Mouse (Mus musculus) neural tube, embryonic 14.5 days (tissue): ENCODE measurements around the gene Il17rb. TPM values are rescaled to one million over a fixed set of nuclear protein-coding genes. Genes with fewer than 3 reads are reported as not detected.

Experiments
- ATAC-seq: fragments of 200-750 bp; cut with Nextera tagmentation; 2 replicates; pipeline ENCODE4 v1.8.0; 2017; ENCODE audit warnings: low read depth, mild to moderate bottlenecking, moderate TSS enrichment, moderate library complexity
- H3K27ac ChIP-seq: fragments of 300-500 bp; sonication (generic); 2 replicates; pipeline ENCODE4 v1.5.1; 2014; ENCODE audit warnings: low read depth, mild to moderate bottlenecking, control low read depth, low read length, moderate library complexity, mixed read lengths
- H3K27me3 ChIP-seq: fragments of 300-500 bp; sonication (generic); 2 replicates; pipeline ENCODE4 v1.6.1; 2014; ENCODE audit warnings: low read length; ENCODE audit not compliant: control insufficient read depth, insufficient read depth
- H3K36me3 ChIP-seq: fragments of 300-500 bp; sonication (generic); 2 replicates; pipeline ENCODE4 v1.6.1; 2014; ENCODE audit warnings: low read length, mixed read lengths; ENCODE audit not compliant: control insufficient read depth, insufficient read depth
- H3K4me1 ChIP-seq: fragments of 300-500 bp; sonication (generic); 2 replicates; pipeline ENCODE4 v1.6.1; 2014; ENCODE audit warnings: low read length; ENCODE audit not compliant: control insufficient read depth, insufficient read depth
- H3K4me2 ChIP-seq: fragments of 300-500 bp; sonication (generic); 2 replicates; pipeline ENCODE4 v1.6.1; 2014; ENCODE audit warnings: mild to moderate bottlenecking, low read depth, low read length, control low read depth
- H3K4me3 ChIP-seq: fragments of 300-500 bp; sonication (generic); 2 replicates; pipeline ENCODE4 v1.5.1; 2014; ENCODE audit warnings: low read depth, low read length, control low read depth, mixed read lengths
- H3K9ac ChIP-seq: fragments of 300-500 bp; sonication (generic); replicated peaks from 2 replicates; pipeline ENCODE4 v1.6.1; 2014; ENCODE audit warnings: low read depth, mild to moderate bottlenecking, control low read depth, low read length, mixed read lengths
- H3K9me3 ChIP-seq: fragments of 300-500 bp; sonication (generic); 2 replicates; pipeline ENCODE4 v1.6.1; 2016; ENCODE audit warnings: low read length; ENCODE audit not compliant: control insufficient read depth
- WGBS: fragments of 180-500 bp; shearing (Covaris S2); extraction: QIAGEN DNeasy Blood & Tissue Kit; methylation state at CpG from one replicate; pipeline ENCODE4 v1.1.7; 2014; 5-methylcytosine and 5-hydroxymethylcytosine counted together
- polyA plus RNA-seq: library from polyadenylated mRNA; unstranded; fragments of >200 nt; fragmentation: Nextera tagmentation; extraction: Ambion mirVana; gene quantifications from 2 replicates; pipeline ENCODE4 v1.2.1, GENCODE M21; 2014

Gene Il17rb
- polyA plus RNA-seq, 1 experiment from 2014 or later = 1.6 TPM

GRCm38 (mm10) chr14:30019375-30019774 lies 10.7 kb upstream of the Il17rb start:
- H3K4me3 ChIP-seq = no peak overlapping the region
- no peak overlapping the region for H3K9ac ChIP-seq
- ATAC-seq = no peak
- H3K4me2 ChIP-seq = no peak overlapping the region
- no peak overlapping the region for H3K27ac ChIP-seq
- H3K4me1 ChIP-seq = no peaks in the 10 kb centered on the region
- WGBS = 92% methylated on average over 8 of the region's 8 CpGs
- H3K27me3 ChIP-seq = no peaks in the 10 kb centered on the region
- H3K9me3 ChIP-seq = no peaks in the 10 kb centered on the region
- H3K36me3 ChIP-seq = no peaks in the 10 kb centered on the region

GRCm38 (mm10) chr14:30018846-30019245 lies 10.2 kb upstream of the Il17rb start:
- ATAC-seq = no peak

GRCm38 (mm10) chr14:30018463-30018801 lies 9.7 kb upstream of the Il17rb start:
- H3K9ac ChIP-seq = no peak overlapping the region
- H3K4me2 ChIP-seq = no peak overlapping the region
- H3K27me3 ChIP-seq = no peaks in the 10 kb centered on the region
- no peaks in the 10 kb centered on the region for H3K9me3 ChIP-seq
- H3K36me3 ChIP-seq = no peaks in the 10 kb centered on the region
- no peak overlapping the region for H3K27ac ChIP-seq
- no peaks in the 10 kb centered on the region for H3K4me1 ChIP-seq
- 100% methylated on average over 4 of the region's 4 CpGs for WGBS
- no peak overlapping the region for H3K4me3 ChIP-seq
- ATAC-seq = no peak

More at GRCm38 (mm10) chr14:30018846-30019245, 10.2 kb upstream of the Il17rb start:
- Histone ChIP-seq H3K27ac (no peak overlapping the region), H3K9me3 (no peaks in the 10 kb centered on the region), H3K9ac (no peak overlapping the region), H3K36me3 (no peaks in the 10 kb centered on the region), H3K4me2 (no peak overlapping the region), H3K4me3 (no peak overlapping the region), H3K27me3 (no peaks in the 10 kb centered on the region), H3K4me1 (no peaks in the 10 kb centered on the region)
- 97% methylated on average over 6 of the region's 6 CpGs for WGBS

GRCm38 (mm10) chr14:30017794-30018462 lies 9.2 kb upstream of the Il17rb start:
- no peaks in the 10 kb centered on the region for H3K27me3 ChIP-seq
- H3K27ac ChIP-seq = no peak overlapping the region
- 93% methylated on average over 8 of the region's 8 CpGs for WGBS
- ATAC-seq = no peak
- H3K4me2 ChIP-seq = no peak overlapping the region
- H3K9ac ChIP-seq = no peak overlapping the region
- H3K4me3 ChIP-seq = no peak overlapping the region
- H3K9me3 ChIP-seq = no peaks in the 10 kb centered on the region
- no peaks in the 10 kb centered on the region for H3K36me3 ChIP-seq
- no peaks in the 10 kb centered on the region for H3K4me1 ChIP-seq

GRCm38 (mm10) chr14:30016666-30017065 lies 8.0 kb upstream of the Il17rb start:
- WGBS = 88% methylated on average over 5 of the region's 5 CpGs
- no peak overlapping the region for H3K9ac ChIP-seq

GRCm38 (mm10) chr14:30015008-30015407 lies 6.3 kb upstream of the Il17rb start:
- Histone ChIP-seq H3K9me3 (no peaks in the 10 kb centered on the region), H3K9ac (no peak overlapping the region), H3K4me2 (no peak overlapping the region), H3K27ac (no peak overlapping the region), H3K27me3 (no peaks in the 10 kb centered on the region), H3K36me3 (no peaks in the 10 kb centered on the region), H3K4me1 (no peaks in the 10 kb centered on the region), H3K4me3 (no peak overlapping the region)
- WGBS = 71% methylated on average over 1 of the region's 1 CpGs
- no peak for ATAC-seq

More at GRCm38 (mm10) chr14:30016666-30017065, 8.0 kb upstream of the Il17rb start:
- Histone ChIP-seq H3K4me3 (no peak overlapping the region), H3K27ac (no peak overlapping the region), H3K9me3 (no peaks in the 10 kb centered on the region), H3K4me2 (no peak overlapping the region), H3K4me1 (no peaks in the 10 kb centered on the region), H3K27me3 (no peaks in the 10 kb centered on the region), H3K36me3 (no peaks in the 10 kb centered on the region)
- ATAC-seq = no peak

GRCm38 (mm10) chr14:30014487-30014886 lies 5.8 kb upstream of the Il17rb start:
- Histone ChIP-seq H3K4me3 (no peak overlapping the region), H3K9ac (no peak overlapping the region), H3K4me1 (no peaks in the 10 kb centered on the region), H3K4me2 (no peak overlapping the region), H3K27ac (no peak overlapping the region), H3K27me3 (no peaks in the 10 kb centered on the region), H3K36me3 (no peaks in the 10 kb centered on the region), H3K9me3 (no peaks in the 10 kb centered on the region)
- 57% methylated on average over 10 of the region's 10 CpGs for WGBS
- ATAC-seq = no peak

- no peaks in the 10 kb centered on the region for H3K27me3 ChIP-seq
- no peaks in the 10 kb centered on the region for H3K36me3 ChIP-seq
- WGBS = 78% methylated on average over 10 of the region's 10 CpGs
- no peak overlapping the region for H3K9ac ChIP-seq
- H3K4me2 ChIP-seq = no peak overlapping the region
- H3K27ac ChIP-seq = no peak overlapping the region
- peaks cover 5% of the 10 kb centered on the region for H3K4me1 ChIP-seq
- no peak for ATAC-seq
- H3K4me3 ChIP-seq = no peak overlapping the region
- H3K9me3 ChIP-seq = no peaks in the 10 kb centered on the region
These were observed 3.3 kb upstream of the Il17rb start for GRCm38 (mm10) chr14:30011886-30012560.

- H3K9ac ChIP-seq = no peak overlapping the region
- H3K27ac ChIP-seq = no peak overlapping the region
- H3K4me2 ChIP-seq = no peak overlapping the region
- H3K4me1 ChIP-seq = peaks cover 5% of the 10 kb centered on the region
- no peaks in the 10 kb centered on the region for H3K36me3 ChIP-seq
- no peaks in the 10 kb centered on the region for H3K27me3 ChIP-seq
- WGBS = 80% methylated on average over 10 of the region's 10 CpGs
- no peaks in the 10 kb centered on the region for H3K9me3 ChIP-seq
- H3K4me3 ChIP-seq = no peak overlapping the region
- no peak for ATAC-seq
These were observed 1.3 kb upstream of the Il17rb start for GRCm38 (mm10) chr14:30009864-30010560.
